Mouse (Mus musculus) effector memory CD4-positive, alpha-beta T cell, adult 5 months (primary cell): ENCODE data around the gene Ppp4r3b. TPM values are rescaled to one million over a fixed set of nuclear protein-coding genes. Genes with fewer than 3 reads are reported as not detected.

Source experiments
- polyA plus RNA-seq: library from polyadenylated mRNA; unstranded; fragments of 100-300 nt; shearing (Covaris generic); gene quantifications from one replicate; pipeline ENCODE4 v1.2.1, GENCODE M21; 2017

The Ppp4r3b gene
- polyA plus RNA-seq: 130 TPM

GRCm38 (mm10) chr11:29172563-29173124 is at the start of gene Ppp4r3b:
Ppp4r3b (plus strand) TSS chr11:29172890.

DNA sequence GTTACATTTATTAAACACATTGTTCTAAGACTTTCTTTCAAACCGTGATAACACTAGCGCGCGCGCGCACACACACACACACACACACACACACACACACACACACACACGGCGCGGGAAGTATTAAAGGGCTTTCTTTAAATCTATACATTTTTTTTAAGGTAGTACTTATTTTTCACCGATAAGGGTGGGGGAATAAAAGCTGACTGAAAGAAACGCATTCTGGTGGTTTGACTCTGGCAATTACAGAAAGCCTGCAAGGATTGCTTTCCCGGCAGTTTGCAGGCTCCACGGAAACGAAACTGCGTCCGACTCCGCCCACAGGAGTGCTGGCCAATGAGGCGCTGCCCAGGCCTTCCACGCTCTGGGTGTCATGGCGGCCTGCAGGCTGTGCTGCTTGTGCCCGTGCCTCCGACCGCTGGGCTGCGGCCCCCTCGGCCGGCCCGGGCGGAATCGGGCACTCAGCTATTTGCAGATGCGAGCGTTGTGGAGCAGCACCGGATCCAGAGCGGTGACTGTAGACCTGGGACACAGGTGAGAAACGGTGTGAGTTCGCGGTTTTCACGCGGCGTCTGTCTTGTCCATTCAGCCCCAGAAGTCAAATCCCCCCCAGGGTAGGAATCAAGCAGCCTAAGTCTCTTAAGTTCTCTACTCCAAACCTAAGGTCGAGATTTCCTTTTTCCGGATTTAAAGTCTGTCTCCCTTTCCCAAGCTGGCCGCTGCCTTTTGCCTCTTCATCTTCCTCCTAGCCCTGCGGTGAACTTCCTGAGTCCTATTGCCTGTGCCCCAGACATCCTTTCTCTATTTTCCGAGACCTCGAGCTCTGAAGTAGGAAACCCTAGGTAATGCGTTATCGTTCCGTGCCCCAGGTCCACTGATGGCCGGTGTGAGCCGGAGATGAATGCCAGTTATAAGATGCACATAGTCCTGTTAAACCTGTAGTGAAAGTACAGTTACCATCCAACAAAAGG is 42.0 kb upstream of the Ppp4r3b start, which contains the start of gene Pnpt1:
Gene Pnpt1, plus strand, starts transcription at position 360 of the 971 bp plus-strand sequence.

GRCm38 (mm10) chr11:29246883-29247650 is 74.4 kb downstream of the Ppp4r3b start, which contains the start of gene Cfap36:
Cfap36 (minus strand) TSS chr11:29247409.

Other genes starting within 250 kb of the Ppp4r3b start
- 31.2 TPM for gene Pnpt1, start 42.1 kb upstream of the Ppp4r3b start, polyA plus RNA-seq
- gene Cfap36, start 74.5 kb downstream of the Ppp4r3b start, polyA plus RNA-seq: 24.1 TPM
- gene Ccdc88a, start 200.8 kb downstream of the Ppp4r3b start, polyA plus RNA-seq: 1.5 TPM